Comparison of ENCODE assay signal across 21 mouse cellular contexts in the genomic region with DNA sequence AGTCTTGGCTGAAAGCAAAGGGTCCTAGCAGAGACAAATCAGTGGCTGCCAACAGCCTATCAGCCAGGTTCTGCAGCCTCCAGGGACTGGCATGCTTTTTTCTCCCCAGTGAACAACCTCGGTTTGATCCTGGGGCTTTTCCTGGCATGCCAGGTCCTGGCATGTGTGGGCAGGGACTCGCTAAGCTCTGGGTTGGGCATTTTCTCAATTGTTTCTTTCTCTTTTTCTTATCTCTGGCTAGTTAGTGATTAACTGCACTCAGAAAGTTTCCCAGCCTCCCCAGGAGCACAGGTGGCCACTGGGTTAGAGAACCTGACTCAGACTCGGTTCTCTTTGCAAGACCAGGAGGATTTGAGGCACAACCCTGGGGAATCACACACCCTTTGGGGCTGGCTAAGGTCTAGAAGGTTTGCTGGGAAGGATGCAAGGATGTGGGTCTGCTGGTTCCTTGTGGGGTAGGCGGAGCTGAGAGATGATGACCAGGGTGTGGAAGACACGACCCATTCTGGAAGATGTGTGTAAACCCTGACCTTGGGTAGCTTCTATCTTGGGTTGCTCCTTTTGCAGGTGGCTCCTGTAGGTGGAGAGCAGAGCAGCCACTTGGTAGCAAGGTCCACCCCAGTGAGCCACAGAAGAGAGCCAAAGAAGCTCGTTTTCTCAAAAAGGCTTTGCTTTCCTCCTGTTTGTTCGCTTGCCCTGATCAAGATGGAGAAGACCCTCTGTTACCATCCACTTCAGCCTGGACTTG. TPM values are rescaled to one million over a fixed set of nuclear protein-coding genes. Genes with fewer than 3 reads are reported as not detected.
DNase-seq lines count a peak whose midpoint lies in the region; TF ChIP-seq lines count a peak whose summit lies in the region.
"Had no signal": no experiment of that assay in that cellular context is flagged by ENCODE, and none has a peak within 500 bp of the region (broad histone marks: within the 10 kb centered on the region; RNA-seq: fewer than 3 reads in every experiment).

No protein-coding gene starts in this region.

- no peak for TF ChIP-seq CTCF in heart, adult 2 months (IDR thresholded peaks at IDR 0.05)

- no peak for TF ChIP-seq POLR2A in heart, adult 2 months (IDR thresholded peaks at IDR 0.05; ENCODE audit: insufficient read depth, low read depth, low read length)

- H3K27ac ChIP-seq in heart, adult 2 months: no peak overlapping the region
- H3K27ac ChIP-seq: heart, embryonic 13.5 days; hindbrain, embryonic 15.5 days; limb, embryonic 15.5 days; midbrain, embryonic 10.5 days had no signal

- H3K36me3 ChIP-seq in heart, adult 2 months (ENCODE audit: control insufficient read depth, insufficient read depth, low read length): no peaks in the 10 kb centered on the region
- H3K36me3 ChIP-seq: G1E; heart, embryonic 13.5 days; hindbrain, embryonic 15.5 days; limb, embryonic 15.5 days; midbrain, embryonic 10.5 days had no signal

- no peak for TF ChIP-seq EP300 in heart, adult 2 months (IDR thresholded peaks at IDR 0.05; ENCODE audit: insufficient read depth, low read depth, low read length)

- no peak overlapping the region for H3K9ac ChIP-seq in heart, adult 2 months (ENCODE audit: low read depth, low read length)
- H3K9ac ChIP-seq: heart, embryonic 13.5 days; hindbrain, embryonic 15.5 days; limb, embryonic 15.5 days had no signal

- DNase-seq in heart, adult 11 months: peak; percentile 73
- no peak for DNase-seq in heart, adult 2 months
- DNase-seq in ovary, adult 18-20 months (ENCODE audit: low spot score): peak; percentile 12
- DNase-seq in ovary, postnatal 10 days (ENCODE audit: low spot score): no peak
- DNase-seq in lung, postnatal 25 days (ENCODE audit: low spot score): peak; percentile 32
- DNase-seq in adrenal gland, postnatal 14 days: no peak
- DNase-seq in adipocyte (ENCODE audit: low spot score): no peak
- DNase-seq in layer of hippocampus, postnatal 25 days (ENCODE audit: extremely low spot score in 1 of 2, low spot score in 1 of 2): no peak
- DNase-seq: adrenal gland, postnatal 10 days; cerebellum, adult 18-20 months; heart, postnatal 36 days; kidney, postnatal 14 days; right cerebral cortex, postnatal 25 days; thymus, adult 2 months had no signal

- intact Hi-C loops in heart, adult 2 months (cut with DNase I): no loop called here

- no peaks in the 10 kb centered on the region for H3K4me1 ChIP-seq in heart, adult 2 months (ENCODE audit: control insufficient read depth, insufficient read depth, low read length)
- H3K4me1 ChIP-seq: hindbrain, embryonic 15.5 days; limb, embryonic 15.5 days; midbrain, embryonic 10.5 days had no signal

- H3K4me3 ChIP-seq in heart, adult 2 months: no peak overlapping the region
- H3K4me3 ChIP-seq: erythroblast, embryonic 14.5 days; heart, embryonic 13.5 days; hindbrain, embryonic 15.5 days; limb, embryonic 15.5 days; midbrain, embryonic 10.5 days had no signal

- H3K27me3 ChIP-seq in heart, adult 2 months (ENCODE audit: control insufficient read depth, insufficient read depth, low read length): no peaks in the 10 kb centered on the region
- H3K27me3 ChIP-seq: hindbrain, embryonic 15.5 days; limb, embryonic 15.5 days had no signal

- 61% methylated on average over 7 of the region's 7 CpGs for WGBS in heart, adult 2 months

- H3K79me2 ChIP-seq in heart, adult 2 months (replicated peaks; ENCODE audit: control insufficient read depth, insufficient read depth, low read length): no peaks in the 10 kb centered on the region

RNA-seq across cellular contexts. Expression of a gene that starts 22.4 kb away (rescaled TPM):
- total RNA-seq in heart, adult 2 months (2021): not detected
- polyA plus RNA-seq in heart, adult 2 months (2012; rRNA removed): 2.0 TPM in 1 of 2 replicates, not detected in the other
- 0.41 and 1.2 TPM in 2 replicates for total RNA-seq in adrenal gland, postnatal 14 days (2021)
- total RNA-seq in layer of hippocampus, postnatal 25 days (2021): not detected
- total RNA-seq: heart, postnatal 36 days; layer of hippocampus, postnatal 10 days had no signal
- polyA plus RNA-seq: midbrain, embryonic 10.5 days had no signal

Comparison
In these comparisons a context has a peak if more than half of its experiments do, and no peak if none do; other contexts are left out.
1. DNase-seq: peak in heart, adult 11 months (single experiment), ovary, adult 18-20 months (single experiment) and lung, postnatal 25 days (single experiment); none in heart, adult 2 months (0 of 2), ovary, postnatal 10 days (single experiment), adrenal gland, postnatal 14 days (single experiment), adipocyte (single experiment) and layer of hippocampus, postnatal 25 days (0 of 2).